Mouse (Mus musculus): Measurements from ENCODE around the gene Gli1.

GRCm38 (mm10) chr10:127282620-127283215, 59.1 kb downstream of the Gli1 start:
- TF ChIP-seq CTCF (IDR thresholded peaks at IDR 0.05; ENCODE audit: low read depth): no peak
- no peak for TF ChIP-seq EP300 (IDR thresholded peaks at IDR 0.05; ENCODE audit: low read depth)

Measured in heart, postnatal 0 days (tissue).